Mouse (Mus musculus) gastrocnemius, postnatal 10 days (tissue): ENCODE measurements around the gene Clba1. TPM values are rescaled to one million over a fixed set of nuclear protein-coding genes. Genes with fewer than 3 reads are reported as not detected.

ENCODE experiments used
- DNase-seq: peaks from one replicate; pipeline ENCODE4 v3.0.0; 2021; ENCODE audit warnings: mixed read lengths
- long read RNA-seq, 2 experiments: library from polyadenylated mRNA; stranded (forward); transcript quantifications; one replicate each; pipeline ENCODE4 v2.0.0; 2021
- total RNA-seq, 2 experiments: library from RNA; stranded (reverse); gene quantifications; 2 replicates each; pipeline ENCODE4 v1.2.3; 2021

The Clba1 gene
- 1 to 10 TPM in 1 of 2 experiments, under 1 TPM in 1; 0.75 to 1.7 TPM for total RNA-seq
- long read RNA-seq, experiment 1, transcript Clba1-201 (5 exons, 1,960 nt) = major isoform, 7 of 7 reads
- long read RNA-seq, experiment 1, partial matches to known transcripts = 0 of 7 reads
- long read RNA-seq, experiment 1, other reads (novel, unspliced or antisense) = 0 of 7 reads
- long read RNA-seq, experiment 2, partial matches to known transcripts = 0 of 1 reads
- long read RNA-seq, experiment 2, other reads (novel, unspliced or antisense) = 0 of 1 reads

GRCm38 (mm10) chr12:112808587-112809364, at the start of gene Clba1:
TSS of gene Clba1 (plus strand) at chr12:112808937.
- DNase-seq = peak; percentile 92

DNA sequence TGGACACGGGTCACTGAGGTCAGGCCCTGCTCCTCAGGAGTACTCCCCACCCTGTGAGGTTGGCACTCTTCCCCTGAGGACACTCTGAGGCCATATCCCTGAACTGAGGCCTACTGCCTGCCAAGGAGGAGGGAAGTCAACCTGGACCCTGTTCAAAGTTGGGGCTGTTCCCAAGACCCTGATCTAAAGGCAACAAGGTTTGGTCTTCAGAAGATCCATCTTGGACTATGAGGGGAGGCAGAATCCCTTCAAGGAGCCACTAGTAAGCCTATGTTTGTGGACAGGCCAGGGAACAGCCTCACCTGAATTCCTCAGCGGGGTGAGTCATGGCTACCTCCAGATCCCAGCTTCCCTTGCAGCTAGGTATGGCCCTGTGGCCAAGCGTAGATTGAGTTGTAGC, 49.3 kb upstream of the Clba1 start:
- no peak for DNase-seq

DNA sequence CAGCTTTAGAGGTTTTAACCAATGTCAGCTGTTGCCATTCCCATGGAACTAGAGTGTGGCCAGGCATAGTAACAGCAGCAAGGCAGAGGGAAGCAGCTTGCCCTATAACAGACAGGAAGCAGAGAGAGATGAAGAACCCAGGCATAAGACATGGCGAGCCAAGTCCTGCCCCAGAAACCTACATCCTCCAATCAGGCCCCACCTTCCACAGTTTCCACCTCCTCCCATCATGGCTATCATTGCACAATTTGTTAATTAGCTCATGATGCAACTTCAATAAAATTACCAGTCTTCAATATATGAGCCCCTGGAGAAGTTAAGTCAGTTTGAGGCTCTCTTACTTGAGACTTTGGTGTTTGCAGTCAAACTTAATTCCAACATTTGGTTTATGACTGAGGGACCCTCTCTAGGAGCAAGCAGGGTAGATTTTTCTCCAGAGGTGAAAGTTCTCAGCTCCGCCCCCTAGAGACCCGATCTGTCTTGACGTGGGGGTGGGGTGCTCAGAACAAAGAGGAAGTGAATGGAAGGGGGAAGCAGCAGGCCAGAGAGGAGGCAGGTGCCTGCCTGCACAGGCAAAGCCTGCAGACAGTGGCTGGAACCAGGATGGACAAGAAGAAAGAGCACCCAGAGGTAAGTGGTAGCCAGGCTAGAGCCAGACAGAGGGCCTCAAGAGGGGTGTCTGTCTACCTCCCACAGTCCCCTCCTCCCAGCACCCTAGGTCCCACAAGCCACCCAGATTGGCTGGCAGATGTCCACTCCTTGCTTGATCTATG, 48.4 kb upstream of the Clba1 start, which contains the start of gene Pld4:
Pld4 (plus strand) TSS at position 502 of the 773 bp plus-strand sequence.
- no peak for DNase-seq

DNA sequence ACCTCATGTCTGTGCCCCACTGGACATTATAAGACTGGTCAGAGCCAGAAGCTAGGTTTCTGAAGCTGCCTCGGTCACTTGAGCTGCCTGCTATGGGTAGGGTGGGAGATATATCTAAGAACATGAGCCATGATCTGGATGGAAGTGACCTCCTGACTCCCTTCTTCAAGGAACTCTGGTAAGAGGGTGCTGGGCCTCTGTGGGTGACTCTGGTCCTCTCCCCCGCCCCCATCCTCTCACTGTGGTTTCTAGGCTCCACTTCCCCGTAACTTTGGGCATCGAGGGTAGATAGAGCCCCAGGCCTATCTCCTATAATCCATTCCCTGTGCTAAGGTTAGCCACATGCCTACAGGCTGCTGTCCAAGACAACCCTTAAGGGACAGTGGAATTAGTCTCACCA, 47.3 kb upstream of the Clba1 start:
- no peak for DNase-seq

- DNase-seq = no peak
Observed at GRCm38 (mm10) chr12:112762018-112762417, 46.7 kb upstream of the Clba1 start.

GRCm38 (mm10) chr12:112763176-112763575, 45.6 kb upstream of the Clba1 start:
- DNase-seq = no peak

GRCm38 (mm10) chr12:112764141-112764540, 44.6 kb upstream of the Clba1 start:
- no peak for DNase-seq

GRCm38 (mm10) chr12:112764991-112765390, 43.7 kb upstream of the Clba1 start:
- no peak for DNase-seq

DNA sequence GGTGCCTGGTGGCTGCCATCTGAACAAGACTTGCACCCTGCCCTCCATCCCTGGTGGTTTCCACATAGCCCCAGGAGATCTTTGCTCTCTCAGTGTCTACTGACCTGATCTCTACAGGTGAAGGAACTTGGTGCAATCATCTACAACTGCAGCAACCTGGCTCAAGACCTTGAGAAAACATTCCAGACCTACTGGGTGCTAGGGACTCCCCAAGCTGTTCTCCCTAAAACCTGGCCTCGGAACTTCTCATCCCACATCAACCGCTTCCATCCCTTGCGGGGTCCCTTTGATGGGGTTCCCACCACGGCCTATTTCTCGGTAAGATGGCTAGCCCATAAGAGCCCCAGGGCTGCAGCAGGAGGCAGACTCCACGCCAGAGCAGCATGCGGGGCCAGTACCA, 42.2 kb upstream of the Clba1 start:
- no peak for DNase-seq

DNA sequence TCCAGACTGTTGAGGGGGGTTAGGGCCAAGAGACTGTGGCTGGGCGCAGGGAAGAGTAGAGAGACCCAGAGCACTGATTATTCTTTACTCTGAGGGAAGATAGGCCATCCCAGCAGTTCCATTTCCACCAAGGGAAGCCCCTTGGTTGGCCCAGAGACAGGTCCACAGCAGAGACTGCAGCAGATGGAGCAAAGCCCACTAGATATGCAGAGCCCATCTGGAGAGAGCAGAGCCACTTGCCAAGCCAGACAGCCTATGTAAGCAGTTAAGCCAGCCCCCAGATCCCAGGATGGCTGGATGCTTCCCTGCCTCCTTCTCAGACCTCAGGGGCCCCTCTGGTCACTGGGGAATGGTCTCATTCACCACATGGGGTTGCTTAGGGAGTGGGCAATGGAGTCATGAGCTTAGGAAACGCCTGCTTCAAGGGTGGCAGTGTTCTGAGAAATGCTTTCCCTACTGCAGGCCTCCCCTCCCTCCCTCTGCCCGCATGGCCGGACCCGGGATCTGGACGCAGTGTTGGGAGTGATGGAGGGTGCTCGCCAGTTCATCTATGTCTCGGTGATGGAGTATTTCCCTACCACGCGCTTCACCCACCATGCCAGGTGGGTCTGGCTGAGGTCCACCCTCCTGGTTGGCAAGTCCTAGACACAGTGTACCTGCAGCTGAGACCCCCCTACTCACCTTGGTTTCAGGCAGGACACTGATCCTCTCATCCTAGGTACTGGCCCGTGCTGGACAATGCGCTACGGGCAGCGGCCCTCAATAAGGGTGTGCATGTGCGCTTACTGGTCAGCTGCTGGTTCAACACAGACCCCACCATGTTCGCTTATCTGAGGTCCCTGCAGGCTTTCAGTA, 41.5 kb upstream of the Clba1 start:
- DNase-seq = no peak

DNA sequence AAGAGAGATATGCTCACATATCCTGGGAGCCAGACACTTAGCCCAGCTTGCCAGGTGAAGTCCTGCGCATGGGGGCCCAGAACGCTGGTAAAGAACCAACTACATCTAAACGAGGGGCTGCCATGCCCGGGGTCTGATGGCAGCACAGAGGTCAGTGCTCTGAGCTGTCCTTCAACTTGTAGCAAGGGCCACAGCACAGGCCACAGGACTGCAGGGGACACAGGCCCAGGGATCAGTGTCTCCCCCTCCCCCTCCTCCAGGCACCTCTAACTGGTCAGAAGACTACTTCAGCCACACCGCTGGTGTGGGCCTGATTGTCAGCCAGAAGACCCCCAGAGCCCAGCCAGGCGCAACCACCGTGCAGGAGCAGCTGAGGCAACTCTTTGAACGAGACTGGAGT, 40.6 kb upstream of the Clba1 start:
- no peak for DNase-seq

- no peak for DNase-seq
Observed at GRCm38 (mm10) chr12:112769031-112769430, 39.7 kb upstream of the Clba1 start.

DNA sequence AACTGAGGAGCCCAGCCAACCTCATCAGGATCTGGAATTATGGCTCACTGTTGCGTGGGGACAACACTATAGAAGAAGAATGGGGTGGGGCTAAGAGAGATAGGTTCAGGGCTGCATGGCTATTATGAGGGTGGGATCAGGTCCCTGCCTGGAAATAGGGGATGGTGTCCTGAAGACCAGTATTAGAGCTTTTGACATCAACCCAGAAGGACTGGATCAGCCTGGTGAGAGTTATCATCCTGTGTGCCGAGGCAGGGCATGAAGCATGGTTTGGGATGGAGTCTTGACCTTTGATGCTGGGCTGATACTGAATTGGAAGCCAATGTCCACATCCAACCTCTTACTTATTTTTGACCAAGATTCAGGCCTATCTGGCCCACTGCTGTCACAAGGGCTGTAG, 39.0 kb upstream of the Clba1 start:
- no peak for DNase-seq

- no peak for DNase-seq
Observed at GRCm38 (mm10) chr12:112770396-112770795, 38.3 kb upstream of the Clba1 start.

DNA sequence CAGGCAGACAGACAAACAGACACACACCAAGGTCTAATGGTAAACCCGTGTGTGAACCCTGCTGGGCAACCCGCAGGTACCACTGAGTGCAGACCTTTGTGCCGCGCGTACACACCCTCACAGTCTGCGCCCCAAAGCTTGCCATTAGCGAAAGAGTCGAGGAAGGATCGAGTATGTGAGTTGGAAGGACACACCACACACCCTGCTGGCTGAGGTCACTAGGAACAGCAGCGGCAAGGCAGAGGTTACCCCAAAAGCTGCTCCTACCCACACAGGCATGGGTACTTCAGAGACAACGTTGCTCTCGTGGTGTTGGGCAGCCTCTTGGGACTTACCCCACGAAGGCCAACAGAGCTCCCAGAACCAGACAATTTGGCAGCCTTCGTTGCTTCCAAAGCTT, 36.4 kb upstream of the Clba1 start:
- DNase-seq = no peak

- DNase-seq = no peak
Observed at GRCm38 (mm10) chr12:112773366-112773765, 35.4 kb upstream of the Clba1 start.

GRCm38 (mm10) chr12:112774026-112774425, 34.7 kb upstream of the Clba1 start:
- DNase-seq = no peak

GRCm38 (mm10) chr12:112774481-112774880, 34.3 kb upstream of the Clba1 start:
- DNase-seq = no peak

DNA sequence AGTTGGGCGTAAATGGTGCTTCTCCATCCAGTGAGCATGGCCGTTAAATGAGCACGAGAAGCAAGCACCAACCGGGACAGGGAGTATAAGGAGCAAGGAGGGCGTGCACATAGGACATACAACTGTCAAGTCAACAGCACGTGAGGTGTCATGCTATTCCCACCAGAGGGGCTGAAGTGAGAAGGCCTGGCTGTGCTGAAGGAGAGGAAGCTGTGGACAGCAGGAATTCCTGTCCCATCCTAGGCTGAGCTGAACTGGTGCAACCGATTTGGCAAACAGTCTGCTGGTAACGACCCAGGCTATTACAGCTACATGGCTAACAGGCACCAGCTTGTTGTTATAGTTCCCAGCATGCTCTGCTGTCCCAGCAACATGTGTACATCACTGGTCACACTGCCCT, 17.7 kb upstream of the Clba1 start:
- no peak for DNase-seq

DNA sequence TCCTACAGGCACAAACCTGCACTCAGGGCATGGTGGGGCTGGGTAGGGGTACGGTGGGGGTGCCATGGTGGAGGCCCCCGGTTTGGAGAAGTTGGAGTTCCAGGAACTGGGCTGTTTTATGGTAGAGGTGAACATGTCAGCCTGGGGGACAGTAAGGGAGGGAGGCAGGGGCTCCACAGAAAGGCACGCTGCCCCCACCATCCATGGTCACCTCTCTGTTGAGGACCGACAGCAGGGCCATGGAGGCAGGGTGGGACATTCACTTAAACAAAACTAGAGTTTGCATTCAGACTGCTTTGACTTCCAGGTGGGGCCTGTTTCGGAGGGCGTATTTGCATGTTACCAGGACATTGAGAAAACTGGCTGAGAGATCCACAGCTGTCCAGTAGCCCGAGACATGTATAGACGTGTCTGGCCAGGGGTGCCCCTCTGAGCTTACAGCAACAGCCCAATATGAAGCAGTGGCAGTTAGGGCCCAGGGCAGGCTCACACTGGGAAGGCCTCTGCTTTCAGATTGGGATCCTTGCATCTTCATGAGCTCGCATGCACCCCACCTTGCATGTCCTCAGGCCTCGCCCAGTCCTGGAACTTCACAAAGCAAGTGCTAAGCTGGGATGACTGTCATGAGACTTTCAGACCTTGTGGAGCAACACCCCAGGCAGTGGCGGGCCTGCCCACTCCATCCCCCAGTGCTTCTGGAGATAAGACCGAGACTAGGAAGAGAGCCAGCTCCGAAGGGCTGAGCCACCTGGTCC, 15.0 kb upstream of the Clba1 start:
- peak; percentile 47 for DNase-seq

GRCm38 (mm10) chr12:112794356-112794816, 14.4 kb upstream of the Clba1 start:
- DNase-seq = no peak
